Mouse (Mus musculus): ENCODE measurements around the gene Gmppa. TPM values are rescaled to one million over a fixed set of nuclear protein-coding genes. Genes with fewer than 3 reads are reported as not detected.

Gmppa gene
- polyA plus RNA-seq, 1 experiment from 2014 or later, result 84.5 TPM

- no peaks in the 10 kb centered on the region; the same call in 1 of the 2 replicates for H3K27me3 ChIP-seq (ENCODE audit: control insufficient read depth, insufficient read depth, low read length)
- no peak for ATAC-seq (ENCODE audit: insufficient number of reproducible peaks, insufficient read depth, low FRiP score, low read depth)
- 96% methylated on average over 7 of the region's 7 CpGs for WGBS
- no peak overlapping the region for H3K27ac ChIP-seq (ENCODE audit: low read length)
- H3K4me1 ChIP-seq (ENCODE audit: control insufficient read depth, insufficient read depth, low read length), result peaks cover 15% of the 10 kb centered on the region; the same call in 1 of the 2 replicates
- no peak overlapping the region for H3K4me2 ChIP-seq (replicated peaks; ENCODE audit: low read depth, low read length)
- H3K36me3 ChIP-seq (ENCODE audit: control insufficient read depth, insufficient read depth, low read length), result peaks cover 9% of the 10 kb centered on the region; the same call in 1 of the 2 replicates
- no peak overlapping the region for H3K9ac ChIP-seq (replicated peaks; ENCODE audit: low read depth, low read length)
- H3K9me3 ChIP-seq (ENCODE audit: control insufficient read depth, low read depth, low read length), result no peaks in the 10 kb centered on the region
- H3K4me3 ChIP-seq (ENCODE audit: low read depth, low read length), result no peak overlapping the region
Observed at GRCm38 (mm10) chr1:75440661-75441060, 4.9 kb downstream of the Gmppa start.

DNA sequence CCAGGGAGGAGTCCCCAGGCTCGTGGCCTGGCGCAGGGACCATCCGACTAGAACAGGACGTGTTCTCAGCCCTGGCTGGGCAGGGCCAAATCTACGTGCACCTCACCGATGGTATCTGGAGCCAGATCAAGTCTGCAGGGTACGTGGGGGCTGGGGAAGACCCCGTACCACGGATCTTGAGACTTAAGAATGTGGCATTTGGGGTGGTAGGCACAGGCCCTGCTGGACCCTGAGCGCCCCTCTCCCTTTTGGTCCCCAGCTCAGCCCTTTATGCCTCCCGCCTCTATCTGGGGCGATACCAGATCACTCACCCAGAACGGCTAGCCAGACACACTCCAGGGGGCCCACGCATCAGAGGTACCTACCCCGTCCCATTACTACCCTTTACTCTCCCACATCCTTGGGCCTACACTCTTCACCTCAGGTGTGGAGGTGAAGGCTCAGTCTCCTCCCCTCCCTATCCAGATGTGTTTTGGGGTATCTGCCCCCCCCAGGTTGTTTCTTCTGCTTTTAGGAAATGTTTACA lies 5.8 kb downstream of the Gmppa start:
- H3K4me3 ChIP-seq (ENCODE audit: low read depth, low read length), result no peak overlapping the region
- no peak overlapping the region for H3K4me2 ChIP-seq (replicated peaks; ENCODE audit: low read depth, low read length)
- H3K9me3 ChIP-seq (ENCODE audit: control insufficient read depth, low read depth, low read length), result no peaks in the 10 kb centered on the region
- ATAC-seq (ENCODE audit: insufficient number of reproducible peaks, insufficient read depth, low FRiP score, low read depth), result no peak
- H3K27me3 ChIP-seq (ENCODE audit: control insufficient read depth, insufficient read depth, low read length), result peaks cover 3% of the 10 kb centered on the region; the same call in 1 of the 2 replicates
- H3K36me3 ChIP-seq (ENCODE audit: control insufficient read depth, insufficient read depth, low read length), result peaks cover 9% of the 10 kb centered on the region; the same call in 1 of the 2 replicates
- peaks cover 17% of the 10 kb centered on the region; the same call in 1 of the 2 replicates for H3K4me1 ChIP-seq (ENCODE audit: control insufficient read depth, insufficient read depth, low read length)
- no peak overlapping the region for H3K27ac ChIP-seq (ENCODE audit: low read length)
- 87% methylated on average over 15 of the region's 15 CpGs for WGBS
- no peak overlapping the region for H3K9ac ChIP-seq (replicated peaks; ENCODE audit: low read depth, low read length)

GRCm38 (mm10) chr1:75442171-75442570 lies 6.4 kb downstream of the Gmppa start:
- peaks cover 3% of the 10 kb centered on the region; the same call in 1 of the 2 replicates for H3K27me3 ChIP-seq (ENCODE audit: control insufficient read depth, insufficient read depth, low read length)
- no peak for ATAC-seq (ENCODE audit: insufficient number of reproducible peaks, insufficient read depth, low FRiP score, low read depth)
- H3K9me3 ChIP-seq (ENCODE audit: control insufficient read depth, low read depth, low read length), result no peaks in the 10 kb centered on the region
- H3K9ac ChIP-seq (replicated peaks; ENCODE audit: low read depth, low read length), result no peak overlapping the region
- no peak overlapping the region for H3K4me3 ChIP-seq (ENCODE audit: low read depth, low read length)
- H3K27ac ChIP-seq (ENCODE audit: low read length), result no peak overlapping the region
- peaks cover 9% of the 10 kb centered on the region; the same call in 1 of the 2 replicates for H3K36me3 ChIP-seq (ENCODE audit: control insufficient read depth, insufficient read depth, low read length)
- H3K4me1 ChIP-seq (ENCODE audit: control insufficient read depth, insufficient read depth, low read length), result peaks cover 17% of the 10 kb centered on the region; the same call in 1 of the 2 replicates
- 85% methylated on average over 9 of the region's 9 CpGs for WGBS
- no peak overlapping the region for H3K4me2 ChIP-seq (replicated peaks; ENCODE audit: low read depth, low read length)

GRCm38 (mm10) chr1:75442811-75443210 lies 7.1 kb downstream of the Gmppa start:
- no peak for ATAC-seq (ENCODE audit: insufficient number of reproducible peaks, insufficient read depth, low FRiP score, low read depth)

GRCm38 (mm10) chr1:75443247-75444024 lies 7.7 kb downstream of the Gmppa start:
- Histone ChIP-seq H3K36me3 (ENCODE audit: control insufficient read depth, insufficient read depth, low read length) (peaks cover 9% of the 10 kb centered on the region; the same call in 1 of the 2 replicates), H3K9ac (replicated peaks; ENCODE audit: low read depth, low read length) (no peak overlapping the region), H3K27me3 (ENCODE audit: control insufficient read depth, insufficient read depth, low read length) (peaks cover 3% of the 10 kb centered on the region; the same call in 1 of the 2 replicates), H3K4me2 (replicated peaks; ENCODE audit: low read depth, low read length) (no peak overlapping the region), H3K4me3 (ENCODE audit: low read depth, low read length) (no peak overlapping the region), H3K9me3 (ENCODE audit: control insufficient read depth, low read depth, low read length) (no peaks in the 10 kb centered on the region), H3K27ac (ENCODE audit: low read length) (no peak overlapping the region), H3K4me1 (ENCODE audit: control insufficient read depth, insufficient read depth, low read length) (peaks cover 23% of the 10 kb centered on the region; the same call in 1 of the 2 replicates)
- no peak for ATAC-seq (ENCODE audit: insufficient number of reproducible peaks, insufficient read depth, low FRiP score, low read depth)
- WGBS, result 40% methylated on average over 13 of the region's 13 CpGs

More at GRCm38 (mm10) chr1:75442811-75443210, 7.1 kb downstream of the Gmppa start:
- H3K27ac ChIP-seq (ENCODE audit: low read length), result no peak overlapping the region
- H3K9ac ChIP-seq (replicated peaks; ENCODE audit: low read depth, low read length), result no peak overlapping the region
- peaks cover 9% of the 10 kb centered on the region; the same call in 1 of the 2 replicates for H3K36me3 ChIP-seq (ENCODE audit: control insufficient read depth, insufficient read depth, low read length)
- peaks cover 3% of the 10 kb centered on the region; the same call in 1 of the 2 replicates for H3K27me3 ChIP-seq (ENCODE audit: control insufficient read depth, insufficient read depth, low read length)
- 57% methylated on average over 8 of the region's 8 CpGs for whole genome bisulfite sequencing
- H3K4me3 ChIP-seq (ENCODE audit: low read depth, low read length), result no peak overlapping the region
- peaks cover 21% of the 10 kb centered on the region; the same call in 1 of the 2 replicates for H3K4me1 ChIP-seq (ENCODE audit: control insufficient read depth, insufficient read depth, low read length)
- H3K9me3 ChIP-seq (ENCODE audit: control insufficient read depth, low read depth, low read length), result no peaks in the 10 kb centered on the region
- H3K4me2 ChIP-seq (replicated peaks; ENCODE audit: low read depth, low read length), result no peak overlapping the region

GRCm38 (mm10) chr1:75444208-75444607 lies 8.5 kb downstream of the Gmppa start:
- H3K27ac ChIP-seq (ENCODE audit: low read length), result no peak overlapping the region
- no peak for ATAC-seq (ENCODE audit: insufficient number of reproducible peaks, insufficient read depth, low FRiP score, low read depth)
- peaks cover 9% of the 10 kb centered on the region; the same call in 1 of the 2 replicates for H3K36me3 ChIP-seq (ENCODE audit: control insufficient read depth, insufficient read depth, low read length)
- WGBS, result 43% methylated on average over 3 of the region's 3 CpGs
- no peak overlapping the region for H3K9ac ChIP-seq (replicated peaks; ENCODE audit: low read depth, low read length)
- peaks cover 30% of the 10 kb centered on the region; the same call in 1 of the 2 replicates for H3K4me1 ChIP-seq (ENCODE audit: control insufficient read depth, insufficient read depth, low read length)
- no peaks in the 10 kb centered on the region for H3K9me3 ChIP-seq (ENCODE audit: control insufficient read depth, low read depth, low read length)
- no peak overlapping the region for H3K4me3 ChIP-seq (ENCODE audit: low read depth, low read length)
- peaks cover 7% of the 10 kb centered on the region for H3K27me3 ChIP-seq (ENCODE audit: control insufficient read depth, insufficient read depth, low read length)
- H3K4me2 ChIP-seq (replicated peaks; ENCODE audit: low read depth, low read length), result no peak overlapping the region

DNA sequence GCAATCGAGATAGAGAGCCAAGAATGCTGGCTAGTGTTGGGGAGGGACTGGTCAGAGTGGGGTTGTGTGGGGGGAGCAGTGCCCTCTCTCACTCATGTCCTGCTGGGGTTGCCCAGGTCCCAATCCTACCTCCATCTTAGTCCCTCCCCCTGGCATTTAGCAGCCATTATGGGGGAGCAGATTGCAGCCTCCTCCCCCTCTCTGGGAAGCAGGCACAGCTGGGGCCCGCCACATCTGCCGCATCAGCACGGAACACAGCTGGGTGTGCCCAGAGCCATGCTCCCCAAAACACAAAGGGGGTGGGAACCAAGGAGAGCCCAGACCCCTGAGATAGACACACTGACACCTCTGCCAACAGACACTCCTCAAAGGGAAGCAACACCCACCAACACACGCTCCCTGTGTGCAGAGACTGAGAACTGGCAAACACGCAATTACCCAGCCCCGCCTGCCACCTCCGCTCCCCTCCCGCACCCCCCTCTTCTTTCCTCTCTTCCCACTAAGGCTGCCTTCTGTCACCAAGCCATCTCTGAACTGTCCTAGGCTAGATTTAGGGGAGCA lies 9.5 kb downstream of the Gmppa start:
- ATAC-seq (ENCODE audit: insufficient number of reproducible peaks, insufficient read depth, low FRiP score, low read depth), result no peak
- peaks cover 17% of the 10 kb centered on the region for H3K27me3 ChIP-seq (ENCODE audit: control insufficient read depth, insufficient read depth, low read length)
- peaks cover 37% of the 10 kb centered on the region; the same call in 1 of the 2 replicates for H3K4me1 ChIP-seq (ENCODE audit: control insufficient read depth, insufficient read depth, low read length)
- no peaks in the 10 kb centered on the region for H3K9me3 ChIP-seq (ENCODE audit: control insufficient read depth, low read depth, low read length)
- no peak overlapping the region for H3K9ac ChIP-seq (replicated peaks; ENCODE audit: low read depth, low read length)
- 19% methylated on average over 9 of the region's 9 CpGs for WGBS
- no peak overlapping the region for H3K27ac ChIP-seq (ENCODE audit: low read length)
- peaks cover 8% of the 10 kb centered on the region; the same call in 1 of the 2 replicates for H3K36me3 ChIP-seq (ENCODE audit: control insufficient read depth, insufficient read depth, low read length)
- H3K4me3 ChIP-seq (ENCODE audit: low read depth, low read length), result no peak overlapping the region
- H3K4me2 ChIP-seq (replicated peaks; ENCODE audit: low read depth, low read length), result peak overlapping the region; percentile 24; the same call in 1 of the 2 replicates

Measured in stomach, embryonic 14.5 days (tissue).